Mouse (Mus musculus): Measurements from ENCODE around the gene Kri1. TPM values are rescaled to one million over a fixed set of nuclear protein-coding genes. Genes with fewer than 3 reads are reported as not detected.
"Not testable (repeated sequence)": the region's sequence is repeated elsewhere in the genome, so short reads cannot be mapped to it uniquely, and the experiment has no call there.

Gene Kri1
- total RNA-seq, 4 experiments from 2014 or later: 33.0 to 52.0 (median 41.8) TPM

GRCm38 (mm10) chr9:21241343-21241742, 46.4 kb downstream of the Kri1 start:
- DNase-seq: no peak

GRCm38 (mm10) chr9:21239465-21239848, 48.3 kb downstream of the Kri1 start:
- DNase-seq: no peak

- peak; percentile 57 for DNase-seq
These were observed 48.9 kb downstream of the Kri1 start, which contains the start of gene Keap1 for GRCm38 (mm10) chr9:21238733-21239464. Gene Keap1, minus strand, starts transcription at chr9:21239361.

DNA sequence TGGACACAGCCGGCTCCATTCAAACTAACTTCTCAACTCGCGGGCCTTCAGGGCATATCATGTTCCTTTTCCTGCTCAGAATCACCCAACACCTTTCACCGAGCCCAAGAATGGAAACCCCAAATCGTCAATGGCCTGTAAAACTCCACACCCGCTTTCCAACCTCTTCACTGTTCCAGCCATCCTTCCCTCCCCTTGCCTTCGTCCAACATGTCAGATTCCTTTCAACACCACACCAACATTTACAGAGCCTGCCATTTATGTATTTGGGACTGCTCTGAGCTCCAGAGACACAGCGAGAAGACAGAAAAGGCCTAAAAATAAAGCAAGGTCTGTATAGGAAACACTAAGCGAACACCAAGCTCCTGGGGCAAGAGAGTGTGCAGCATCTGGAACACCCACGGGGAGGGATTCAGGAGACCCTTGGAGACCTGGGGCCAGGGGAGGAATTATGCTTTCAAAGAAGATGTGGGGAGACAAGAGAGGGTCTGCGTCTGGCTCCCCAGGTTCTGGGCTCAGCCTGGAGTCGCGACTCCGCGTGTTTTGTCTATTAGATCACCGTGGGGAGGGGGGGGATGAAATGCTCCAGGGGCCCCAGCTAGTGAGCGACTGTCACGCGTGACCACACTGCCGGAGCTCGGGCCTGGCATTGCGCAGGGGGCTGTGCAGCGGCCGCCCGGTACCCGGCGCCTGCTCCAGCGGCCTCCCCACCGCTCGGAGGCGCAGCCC, 49.6 kb downstream of the Kri1 start:
- no peak for DNase-seq

DNA sequence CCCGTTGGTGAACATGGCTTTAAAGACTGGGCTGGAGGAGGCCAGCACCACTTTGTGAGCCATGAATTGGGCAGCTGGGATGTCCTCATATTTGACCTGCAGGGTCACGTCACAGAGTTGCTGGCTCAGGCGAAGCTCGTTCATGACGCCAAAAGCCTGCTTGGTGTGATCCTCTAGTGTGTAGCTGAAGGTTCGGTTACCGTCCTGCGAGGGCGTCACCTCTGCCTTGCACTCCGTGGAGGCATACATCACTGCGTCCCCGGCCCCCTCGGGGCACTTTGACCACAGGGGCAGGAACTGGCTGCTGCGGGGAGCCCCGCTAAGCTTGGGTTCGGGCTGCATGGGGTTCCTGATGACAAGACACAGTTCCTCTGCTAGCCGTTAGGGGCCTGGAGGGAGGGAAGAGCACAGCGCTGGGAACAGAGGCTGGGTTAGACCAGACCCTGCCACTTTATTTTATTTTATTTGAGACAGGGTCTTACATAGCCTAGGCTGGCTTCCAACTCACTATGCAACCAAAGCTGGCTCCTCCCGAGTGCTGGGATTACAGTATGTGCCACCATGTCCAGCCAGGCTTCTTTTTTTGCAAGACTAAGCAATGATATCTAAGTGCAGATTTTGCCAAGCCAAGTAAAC, 50.3 kb downstream of the Kri1 start:
- DNase-seq: no peak

GRCm38 (mm10) chr9:21236991-21237367, 50.8 kb downstream of the Kri1 start:
- no peak for DNase-seq

DNA sequence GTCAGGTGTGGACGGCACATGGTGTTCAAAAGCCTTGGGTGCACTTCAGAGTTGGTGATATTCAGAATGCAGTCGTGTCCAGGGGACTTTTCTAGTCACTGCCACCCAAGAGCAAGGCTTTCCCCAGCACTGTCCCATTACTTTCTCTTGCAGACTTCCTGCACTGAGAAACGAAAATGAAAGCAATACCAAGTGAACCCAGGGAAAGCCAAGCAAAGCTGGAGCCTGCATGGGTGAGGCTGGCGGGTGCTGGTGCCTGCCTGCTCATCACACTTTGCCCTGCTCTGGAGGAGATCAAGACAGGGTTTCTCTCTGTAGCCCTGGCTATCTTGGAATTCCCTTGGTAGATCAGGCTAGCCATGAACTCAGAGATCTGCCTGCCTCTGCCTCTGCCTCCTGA, 52.4 kb downstream of the Kri1 start:
- DNase-seq: no peak

DNA sequence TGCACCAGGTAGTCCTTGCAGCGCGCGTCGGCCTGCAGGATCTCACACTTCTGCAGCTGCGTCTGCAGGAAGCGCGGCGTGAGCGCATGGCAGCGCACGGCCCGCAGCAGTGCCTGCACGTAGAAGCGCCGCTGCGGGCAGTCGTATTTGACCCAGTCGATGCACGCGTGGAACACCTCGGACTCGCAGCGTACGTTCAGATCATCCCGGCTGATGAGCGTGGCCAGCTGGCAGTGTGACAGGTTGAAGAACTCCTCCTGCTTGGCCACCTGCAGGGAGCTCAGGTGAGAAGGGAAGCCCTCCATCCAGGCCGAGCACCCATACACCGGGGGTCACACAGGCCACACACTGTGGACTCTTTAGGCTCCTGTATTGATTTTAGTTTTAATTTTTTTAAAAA, 54.0 kb downstream of the Kri1 start:
- no peak for DNase-seq

- DNase-seq: no peak
These were observed 54.4 kb downstream of the Kri1 start for GRCm38 (mm10) chr9:21233366-21233765.

- DNase-seq: no peak
These were observed 54.9 kb downstream of the Kri1 start for GRCm38 (mm10) chr9:21232867-21233266.

DNA sequence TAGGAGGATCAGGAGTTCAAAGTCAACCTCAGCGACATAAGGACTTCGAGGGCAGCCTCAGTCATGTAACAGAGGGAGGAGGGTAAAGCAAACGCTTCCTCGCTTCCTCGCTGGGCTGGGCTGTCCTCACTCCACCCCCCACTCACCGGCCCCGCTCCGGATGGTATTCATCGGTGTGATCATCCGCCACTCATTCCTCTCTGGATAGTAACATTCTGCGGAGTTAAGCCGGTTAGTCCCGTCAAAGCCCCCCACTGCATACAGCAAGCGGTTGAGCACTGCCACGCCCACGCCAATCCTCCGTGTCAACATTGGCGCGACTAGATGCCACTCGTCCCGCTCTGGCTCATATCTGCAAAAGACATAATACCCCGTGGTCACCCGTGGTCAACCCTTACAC, 56.2 kb downstream of the Kri1 start:
- no peak for DNase-seq

DNA sequence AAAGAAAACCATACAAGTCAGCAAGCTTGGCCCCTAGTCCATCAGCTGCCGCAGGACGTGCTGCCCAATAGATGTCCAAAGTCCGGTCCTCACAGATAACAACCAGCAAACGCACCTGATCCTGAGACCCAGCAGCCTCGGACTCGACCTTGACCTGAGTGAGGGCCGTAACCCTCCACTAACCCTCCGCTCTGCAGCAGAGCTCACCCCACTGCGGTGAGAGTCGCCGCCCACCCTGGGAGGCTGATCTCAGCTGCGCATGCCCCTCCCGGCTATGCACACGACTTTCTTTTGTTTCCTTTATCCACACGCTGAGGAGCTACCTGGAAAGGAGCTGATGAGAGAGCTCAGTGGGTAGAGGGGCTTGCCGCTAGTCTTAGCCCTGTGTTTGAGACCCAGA, 60.4 kb downstream of the Kri1 start:
- DNase-seq: no peak

DNA sequence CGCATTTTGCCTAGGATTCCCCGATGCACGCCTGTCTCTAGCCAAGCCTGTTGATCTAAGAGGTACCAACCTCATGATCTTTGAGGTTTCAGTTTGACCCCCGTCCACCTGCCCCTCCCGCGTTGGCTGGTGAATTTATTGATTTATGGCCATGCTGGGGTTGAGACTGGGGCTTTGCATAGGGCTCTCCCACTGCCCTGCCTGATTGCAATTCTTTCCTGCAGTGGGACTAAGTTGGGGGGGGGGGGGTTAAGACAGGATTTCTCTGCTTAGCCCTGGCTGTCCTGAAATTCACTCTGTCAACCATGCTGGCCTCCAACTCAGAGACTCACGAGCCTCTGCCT, 62.4 kb downstream of the Kri1 start:
- DNase-seq: no peak

GRCm38 (mm10) chr9:21224576-21225414, 63.0 kb downstream of the Kri1 start:
- peak; percentile 64 for DNase-seq

- no peak for DNase-seq
These were observed 63.9 kb downstream of the Kri1 start for GRCm38 (mm10) chr9:21223906-21224305.

- DNase-seq: not testable (repeated sequence)
These were observed 64.3 kb downstream of the Kri1 start for GRCm38 (mm10) chr9:21223490-21223889.

Other genes starting within 250 kb of the Kri1 start
- gene Zglp1, start 220.9 kb downstream of the Kri1 start, total RNA-seq (2022): under 1 TPM in 1 of 4 experiments, not detected in 3; 0.70 TPM
- gene Gm49373, start 214.9 kb downstream of the Kri1 start, total RNA-seq (2022): under 1 TPM; 0.24 to 0.68 (median 0.42) TPM
- 10 to 100 TPM; 40.3 to 55.0 (median 45.6) TPM for gene Fdx1l, start 214.4 kb downstream of the Kri1 start, total RNA-seq (2022)
- 1 to 10 TPM in 3 of 4 experiments, under 1 TPM in 1; 0.49 to 3.2 (median 2.3) TPM for gene Gm38431, start 196.0 kb downstream of the Kri1 start, total RNA-seq (2022)
- gene Raver1, start 196.0 kb downstream of the Kri1 start, total RNA-seq (2022): 10 to 100 TPM; 43.9 to 78.6 (median 56.6) TPM
- gene Tyk2, start 156.7 kb downstream of the Kri1 start, total RNA-seq (2022): 10 to 100 TPM; 15.3 to 30.3 (median 23.0) TPM
- gene Cdc37, start 138.0 kb downstream of the Kri1 start, total RNA-seq (2022): 100 to 1,000 TPM; 162 to 190 (median 174) TPM
- 10 to 100 TPM in 2 of 4 experiments, 1 to 10 TPM in 2; 5.7 to 13.4 (median 9.8) TPM for gene Pde4a, start 122.3 kb downstream of the Kri1 start, total RNA-seq (2022)
- gene Keap1, start 48.6 kb downstream of the Kri1 start, total RNA-seq (2022): 10 to 100 TPM; 50.7 to 62.6 (median 57.4) TPM
- under 1 TPM; 0.27 to 0.75 (median 0.46) TPM for gene S1pr5, start 39.5 kb downstream of the Kri1 start, total RNA-seq (2022)
- 10 to 100 TPM; 38.7 to 47.3 (median 40.8) TPM for gene Atg4d, start 22.7 kb downstream of the Kri1 start, total RNA-seq (2022)
- gene Cdkn2d, start 3.4 kb upstream of the Kri1 start, total RNA-seq (2022): 10 to 100 TPM; 11.9 to 24.1 (median 18.5) TPM
- under 1 TPM in 1 of 4 experiments, not detected in 3; 0.23 TPM for gene Ap1m2, start 24.4 kb upstream of the Kri1 start, total RNA-seq (2022)
- gene Slc44a2, start 32.7 kb upstream of the Kri1 start, total RNA-seq (2022): 100 to 1,000 TPM in 1 of 4 experiments, 10 to 100 TPM in 3; 39.0 to 103 (median 67.3) TPM
- 10 to 100 TPM; 47.3 to 86.4 (median 66.0) TPM for gene Ilf3, start 79.9 kb upstream of the Kri1 start, total RNA-seq (2022)
- gene Qtrt1, start 123.9 kb upstream of the Kri1 start, total RNA-seq (2022): 10 to 100 TPM; 18.2 to 23.4 (median 19.0) TPM
- gene Dnm2, start 136.9 kb upstream of the Kri1 start, total RNA-seq (2022): 100 to 1,000 TPM; 106 to 132 (median 114) TPM
- gene Tmed1, start 222.3 kb upstream of the Kri1 start, total RNA-seq (2022): 10 to 100 TPM; 33.2 to 41.1 (median 37.1) TPM
- 1 to 10 TPM in 3 of 4 experiments, under 1 TPM in 1; 0.77 to 2.3 (median 1.6) TPM for gene AB124611, start 238.2 kb upstream of the Kri1 start, total RNA-seq (2022)